Mouse (Mus musculus) gastrocnemius, postnatal 4 days (tissue): Measurements from ENCODE around the gene Loxl1. TPM values are rescaled to one million over a fixed set of nuclear protein-coding genes. Genes with fewer than 3 reads are reported as not detected.
"Not testable (repeated sequence)": the region's sequence is repeated elsewhere in the genome, so short reads cannot be mapped to it uniquely, and the experiment has no call there.

Experiments used
- DNase-seq, 2 experiments: peaks; one replicate each; pipeline ENCODE4 v3.0.0; 2021 to 2022; ENCODE audit warnings: low spot score in 2 of 2, mixed read lengths in 2 of 2
- total RNA-seq, 2 experiments: library from RNA; stranded (reverse); gene quantifications; 2 replicates each; pipeline ENCODE4 v1.2.3; 2021

Loxl1 gene
- total RNA-seq, 2 experiments from 2014 or later = 95.5 to 95.9 TPM

- DNase-seq = no peak
Measured at GRCm38 (mm10) chr9:58278821-58279723, 33.9 kb downstream of the Loxl1 start.

GRCm38 (mm10) chr9:58278313-58278712, 34.7 kb downstream of the Loxl1 start:
- no peak for DNase-seq

- no peak for DNase-seq
Measured at GRCm38 (mm10) chr9:58276346-58276745, 36.6 kb downstream of the Loxl1 start.

- no peak for DNase-seq
Measured at GRCm38 (mm10) chr9:58275797-58276196, 37.2 kb downstream of the Loxl1 start.

- no peak for DNase-seq
Measured at GRCm38 (mm10) chr9:58275115-58275774, 37.7 kb downstream of the Loxl1 start.

- DNase-seq = no peak
Measured at GRCm38 (mm10) chr9:58274626-58275025, 38.4 kb downstream of the Loxl1 start.

- no peak for DNase-seq
Measured at GRCm38 (mm10) chr9:58274101-58274604, 38.8 kb downstream of the Loxl1 start.

- no peak for DNase-seq
Measured at GRCm38 (mm10) chr9:58272855-58273254, 40.1 kb downstream of the Loxl1 start.

- DNase-seq = no peak
Measured at GRCm38 (mm10) chr9:58272068-58272541, 40.9 kb downstream of the Loxl1 start.

- DNase-seq = not testable (repeated sequence)
Measured at GRCm38 (mm10) chr9:58271551-58271950, 41.4 kb downstream of the Loxl1 start.

- DNase-seq = no peak
Measured at GRCm38 (mm10) chr9:58271109-58271508, 41.9 kb downstream of the Loxl1 start.

GRCm38 (mm10) chr9:58270081-58270480, 42.9 kb downstream of the Loxl1 start:
- DNase-seq = no peak

- peak in 1 of 2 experiments; percentile 51 for DNase-seq
Measured at GRCm38 (mm10) chr9:58268384-58269313, 44.3 kb downstream of the Loxl1 start.

GRCm38 (mm10) chr9:58267046-58267445, 45.9 kb downstream of the Loxl1 start:
- no peak for DNase-seq

- DNase-seq = no peak
Measured at GRCm38 (mm10) chr9:58266571-58267011, 46.4 kb downstream of the Loxl1 start.

- DNase-seq = no peak
Measured at GRCm38 (mm10) chr9:58265368-58265767, 47.6 kb downstream of the Loxl1 start.

GRCm38 (mm10) chr9:58262507-58262906, 50.5 kb downstream of the Loxl1 start:
- no peak for DNase-seq

- no peak for DNase-seq
Measured at GRCm38 (mm10) chr9:58255704-58256685, 57.0 kb downstream of the Loxl1 start.

- no peak for DNase-seq
Measured at GRCm38 (mm10) chr9:58255105-58255504, 57.9 kb downstream of the Loxl1 start.

- not testable (repeated sequence) for DNase-seq
Measured at GRCm38 (mm10) chr9:58253805-58254122, 59.2 kb downstream of the Loxl1 start.
